Mouse (Mus musculus) midbrain, embryonic 15.5 days (tissue): ENCODE measurements around the gene 1700088E04Rik. TPM values are rescaled to one million over a fixed set of nuclear protein-coding genes. Genes with fewer than 3 reads are reported as not detected.
A peak's percentile ranks its signal among the peaks of the same experiment; 100 is the strongest.

Source experiments
- ATAC-seq: fragments of 200-750 bp; cut with Nextera tagmentation; replicated peaks from 2 replicates; pipeline ENCODE4 v1.8.0; 2017; ENCODE audit warnings: moderate TSS enrichment
- H3K27ac ChIP-seq: fragments of 300-500 bp; sonication (generic); 2 replicates; pipeline ENCODE4 v1.5.1; 2015; ENCODE audit warnings: mild to moderate bottlenecking, inconsistent platforms
- H3K27me3 ChIP-seq: fragments of 300-500 bp; sonication (generic); replicated peaks from 2 replicates; pipeline ENCODE4 v1.6.1; 2015; ENCODE audit warnings: inconsistent platforms
- H3K36me3 ChIP-seq: fragments of 300-500 bp; sonication (generic); replicated peaks from 2 replicates; pipeline ENCODE4 v1.6.1; 2015; ENCODE audit warnings: inconsistent platforms
- H3K4me1 ChIP-seq: fragments of 300-500 bp; sonication (generic); 2 replicates; pipeline ENCODE4 v1.6.1; 2015; ENCODE audit warnings: inconsistent platforms
- H3K4me2 ChIP-seq: fragments of 300-500 bp; sonication (generic); 2 replicates; pipeline ENCODE4 v1.6.1; 2015; ENCODE audit warnings: inconsistent platforms, mild to moderate bottlenecking, moderate library complexity
- H3K4me3 ChIP-seq: fragments of 300-500 bp; sonication (generic); 2 replicates; pipeline ENCODE4 v1.5.1; 2015; ENCODE audit warnings: mild to moderate bottlenecking, inconsistent platforms
- H3K9ac ChIP-seq: fragments of 300-500 bp; sonication (generic); 2 replicates; pipeline ENCODE4 v1.6.1; 2015; ENCODE audit warnings: mild to moderate bottlenecking, inconsistent platforms
- H3K9me3 ChIP-seq: fragments of 300-500 bp; sonication (generic); 2 replicates; pipeline ENCODE4 v1.6.1; 2016; ENCODE audit warnings: inconsistent platforms
- WGBS: fragments of 180-500 bp; shearing (Covaris S2); methylation state at CpG from one replicate; pipeline ENCODE4 v1.1.7; 2015; ENCODE audit warnings: mixed read lengths; 5-methylcytosine and 5-hydroxymethylcytosine counted together
- polyA plus RNA-seq: library from polyadenylated mRNA; unstranded; fragments of >200 nt; fragmentation: Nextera tagmentation; extraction: Ambion mirVana; gene quantifications from 2 replicates; pipeline ENCODE4 v1.2.1, GENCODE M21; 2015

The 1700088E04Rik gene
- polyA plus RNA-seq, 1 experiment from 2014 or later = 19.1 TPM

- H3K9ac ChIP-seq = no peak overlapping the region
- no peaks in the 10 kb centered on the region for H3K27me3 ChIP-seq
- peak; percentile 57 for ATAC-seq
- H3K27ac ChIP-seq = no peak overlapping the region
- H3K4me2 ChIP-seq = no peak overlapping the region
- no peaks in the 10 kb centered on the region for H3K9me3 ChIP-seq
- WGBS = 51% methylated on average over 7 of the region's 7 CpGs
- no peak overlapping the region for H3K4me3 ChIP-seq
- H3K36me3 ChIP-seq = peaks cover 33% of the 10 kb centered on the region
- H3K4me1 ChIP-seq = peaks cover 9% of the 10 kb centered on the region
These were observed 7.5 kb upstream of the 1700088E04Rik start for GRCm38 (mm10) chr15:79148533-79148932.

- Histone ChIP-seq H3K4me2 (no peak overlapping the region), H3K4me3 (no peak overlapping the region), H3K4me1 (peaks cover 19% of the 10 kb centered on the region), H3K9ac (no peak overlapping the region), H3K27ac (no peak overlapping the region), H3K27me3 (no peaks in the 10 kb centered on the region), H3K36me3 (peaks cover 33% of the 10 kb centered on the region), H3K9me3 (no peaks in the 10 kb centered on the region)
- 92% methylated on average over 7 of the region's 7 CpGs for WGBS
- no peak for ATAC-seq
These were observed 4.5 kb upstream of the 1700088E04Rik start for GRCm38 (mm10) chr15:79145522-79145921.

GRCm38 (mm10) chr15:79144021-79144420 lies 3.0 kb upstream of the 1700088E04Rik start:
- 89% methylated on average over 8 of the region's 8 CpGs for whole genome bisulfite sequencing
- Histone ChIP-seq H3K27me3 (no peaks in the 10 kb centered on the region), H3K27ac (no peak overlapping the region)

GRCm38 (mm10) chr15:79143316-79143715 lies 2.3 kb upstream of the 1700088E04Rik start:
- Histone ChIP-seq H3K4me3 (no peak overlapping the region), H3K4me2 (no peak overlapping the region), H3K4me1 (peaks cover 27% of the 10 kb centered on the region), H3K27ac (no peak overlapping the region), H3K9ac (no peak overlapping the region), H3K27me3 (no peaks in the 10 kb centered on the region), H3K36me3 (peaks cover 29% of the 10 kb centered on the region), H3K9me3 (no peaks in the 10 kb centered on the region)
- ATAC-seq = no peak
- 91% methylated on average over 12 of the region's 12 CpGs for WGBS

More at GRCm38 (mm10) chr15:79144021-79144420, 3.0 kb upstream of the 1700088E04Rik start:
- Histone ChIP-seq H3K36me3 (peaks cover 29% of the 10 kb centered on the region), H3K9me3 (no peaks in the 10 kb centered on the region), H3K4me3 (no peak overlapping the region), H3K4me2 (no peak overlapping the region), H3K9ac (no peak overlapping the region), H3K4me1 (peaks cover 27% of the 10 kb centered on the region)
- ATAC-seq = no peak

- no peaks in the 10 kb centered on the region for H3K27me3 ChIP-seq
- under 1% methylated on average over 7 of the region's 7 CpGs for WGBS
- H3K4me2 ChIP-seq = peak overlapping the region; percentile 90
- H3K4me3 ChIP-seq = peak overlapping the region; percentile 91
- peak overlapping the region; percentile 31; the same call in 1 of the 2 replicates for H3K27ac ChIP-seq
- H3K9me3 ChIP-seq = no peaks in the 10 kb centered on the region
- peak overlapping the region; percentile 78 for H3K9ac ChIP-seq
- ATAC-seq = no peak; the same call in 1 of the 2 replicates
- peaks cover 15% of the 10 kb centered on the region for H3K36me3 ChIP-seq
- H3K4me1 ChIP-seq = peaks cover 27% of the 10 kb centered on the region
These were observed 489 bp upstream of the 1700088E04Rik start for GRCm38 (mm10) chr15:79141566-79141917.

GRCm38 (mm10) chr15:79139640-79140039 lies 1.4 kb downstream of the 1700088E04Rik start:
- Histone ChIP-seq H3K27ac (no peak overlapping the region), H3K36me3 (0 out of 2 replicates have a peak, but pooled peaks cover 6% of the 10 kb centered on the region), H3K4me1 (peaks cover 27% of the 10 kb centered on the region), H3K27me3 (no peaks in the 10 kb centered on the region), H3K4me3 (no peak overlapping the region), H3K9ac (no peak overlapping the region), H3K4me2 (no peak overlapping the region), H3K9me3 (no peaks in the 10 kb centered on the region)
- ATAC-seq = no peak
- WGBS = 64% methylated on average over 10 of the region's 10 CpGs

GRCm38 (mm10) chr15:79135783-79136575 lies 5.1 kb downstream of the 1700088E04Rik start:
- ATAC-seq = no peak
- Histone ChIP-seq H3K9me3 (no peaks in the 10 kb centered on the region), H3K4me2 (no peak overlapping the region), H3K9ac (no peak overlapping the region), H3K4me1 (peaks cover 10% of the 10 kb centered on the region), H3K4me3 (no peak overlapping the region), H3K27ac (no peak overlapping the region), H3K36me3 (peaks cover 12% of the 10 kb centered on the region; the same call in 1 of the 2 replicates), H3K27me3 (no peaks in the 10 kb centered on the region)
- 72% methylated on average over 11 of the region's 11 CpGs for WGBS

- WGBS = 78% methylated on average over 9 of the region's 9 CpGs
- Histone ChIP-seq H3K9me3 (no peaks in the 10 kb centered on the region), H3K9ac (no peak overlapping the region), H3K4me1 (peaks cover 5% of the 10 kb centered on the region), H3K27ac (no peak overlapping the region), H3K36me3 (peaks cover 15% of the 10 kb centered on the region; the same call in 1 of the 2 replicates), H3K4me3 (no peak overlapping the region), H3K27me3 (no peaks in the 10 kb centered on the region), H3K4me2 (no peak overlapping the region)
- ATAC-seq = no peak
These were observed 5.7 kb downstream of the 1700088E04Rik start for GRCm38 (mm10) chr15:79135332-79135731.

GRCm38 (mm10) chr15:79134496-79135270 lies 6.4 kb downstream of the 1700088E04Rik start:
- no peak overlapping the region for H3K27ac ChIP-seq
- H3K4me2 ChIP-seq = no peak overlapping the region
- H3K27me3 ChIP-seq = no peaks in the 10 kb centered on the region
- H3K9me3 ChIP-seq = no peaks in the 10 kb centered on the region
- no peak overlapping the region for H3K4me3 ChIP-seq
- H3K9ac ChIP-seq = no peak overlapping the region
- WGBS = 84% methylated on average over 9 of the region's 9 CpGs
- H3K36me3 ChIP-seq = peaks cover 22% of the 10 kb centered on the region; the same call in 1 of the 2 replicates
- ATAC-seq = no peak
- no peaks in the 10 kb centered on the region for H3K4me1 ChIP-seq

GRCm38 (mm10) chr15:79133191-79133661 lies 7.8 kb downstream of the 1700088E04Rik start:
- 90% methylated on average over 6 of the region's 6 CpGs for WGBS
- Histone ChIP-seq H3K9me3 (no peaks in the 10 kb centered on the region), H3K4me3 (no peak overlapping the region), H3K9ac (no peak overlapping the region), H3K36me3 (peaks cover 27% of the 10 kb centered on the region), H3K4me1 (no peaks in the 10 kb centered on the region), H3K27me3 (no peaks in the 10 kb centered on the region), H3K4me2 (no peak overlapping the region), H3K27ac (no peak overlapping the region)
- no peak for ATAC-seq

- WGBS = 75% methylated on average over 7 of the region's 7 CpGs
- Histone ChIP-seq H3K27me3 (no peaks in the 10 kb centered on the region), H3K9ac (no peak overlapping the region), H3K36me3 (peaks cover 40% of the 10 kb centered on the region), H3K27ac (no peak overlapping the region), H3K4me1 (no peaks in the 10 kb centered on the region), H3K9me3 (no peaks in the 10 kb centered on the region), H3K4me2 (no peak overlapping the region), H3K4me3 (no peak overlapping the region)
- no peak for ATAC-seq
These were observed 9.6 kb downstream of the 1700088E04Rik start for GRCm38 (mm10) chr15:79131442-79131841.

GRCm38 (mm10) chr15:79130782-79131181 lies 10.3 kb downstream of the 1700088E04Rik start:
- Histone ChIP-seq H3K9ac (no peak overlapping the region), H3K9me3 (no peaks in the 10 kb centered on the region), H3K4me3 (no peak overlapping the region), H3K4me1 (no peaks in the 10 kb centered on the region), H3K27ac (no peak overlapping the region), H3K27me3 (no peaks in the 10 kb centered on the region), H3K36me3 (peaks cover 44% of the 10 kb centered on the region), H3K4me2 (no peak overlapping the region)
- no peak for ATAC-seq
- 86% methylated on average over 10 of the region's 10 CpGs for WGBS
